Mouse (Mus musculus): ENCODE results near the gene Ifne. TPM values are rescaled to one million over a fixed set of nuclear protein-coding genes. Genes with fewer than 3 reads are reported as not detected.

Ifne gene
- total and polyA plus RNA-seq, 3 experiments: not detected

GRCm38 (mm10) chr4:88921280-88921679 lies 41.3 kb upstream of the Ifne start:
- WGBS: 85% methylated on average over 5 of the region's 5 CpGs
- no peak for DNase-seq
- no peaks in the 10 kb centered on the region for H3K27me3 ChIP-seq (ENCODE audit: control insufficient read depth, insufficient read depth, low read length)
- intact Hi-C loops (cut with DNase I): no loop called here
- no peak overlapping the region for H3K27ac ChIP-seq
- no peak overlapping the region for H3K9ac ChIP-seq (ENCODE audit: low read depth, low read length)
- no peaks in the 10 kb centered on the region for H3K36me3 ChIP-seq (ENCODE audit: control insufficient read depth, insufficient read depth, low read length)
- no peaks in the 10 kb centered on the region for H3K4me1 ChIP-seq (ENCODE audit: control insufficient read depth, insufficient read depth, low read length)
- H3K4me3 ChIP-seq: no peak overlapping the region
- TF ChIP-seq EP300 (IDR thresholded peaks at IDR 0.05; ENCODE audit: insufficient read depth, low read depth, low read length): no peak
- no peak for TF ChIP-seq POLR2A (IDR thresholded peaks at IDR 0.05; ENCODE audit: insufficient read depth, low read depth, low read length)
- TF ChIP-seq CTCF (IDR thresholded peaks at IDR 0.05): no peak
- no peaks in the 10 kb centered on the region for H3K79me2 ChIP-seq (replicated peaks; ENCODE audit: control insufficient read depth, insufficient read depth, low read length)

- no peak for DNase-seq
- WGBS: 81% methylated on average over 5 of the region's 5 CpGs
- Histone ChIP-seq H3K27ac (no peak overlapping the region), H3K36me3 (ENCODE audit: control insufficient read depth, insufficient read depth, low read length) (no peaks in the 10 kb centered on the region), H3K4me3 (no peak overlapping the region), H3K27me3 (ENCODE audit: control insufficient read depth, insufficient read depth, low read length) (no peaks in the 10 kb centered on the region), H3K4me1 (ENCODE audit: control insufficient read depth, insufficient read depth, low read length) (no peaks in the 10 kb centered on the region), H3K9ac (ENCODE audit: low read depth, low read length) (no peak overlapping the region), H3K79me2 (replicated peaks; ENCODE audit: control insufficient read depth, insufficient read depth, low read length) (no peaks in the 10 kb centered on the region)
- TF ChIP-seq POLR2A (IDR thresholded peaks at IDR 0.05; ENCODE audit: insufficient read depth, low read depth, low read length) (no peak), EP300 (IDR thresholded peaks at IDR 0.05; ENCODE audit: insufficient read depth, low read depth, low read length) (no peak), CTCF (IDR thresholded peaks at IDR 0.05) (no peak)
- intact Hi-C loops (cut with DNase I): no loop called here
Observed at GRCm38 (mm10) chr4:88917770-88918460, 37.9 kb upstream of the Ifne start.

- peak; percentile 17 to 19 for DNase-seq
- Histone ChIP-seq H3K9ac (ENCODE audit: low read depth, low read length) (no peak overlapping the region), H3K27ac (no peak overlapping the region), H3K36me3 (ENCODE audit: control insufficient read depth, insufficient read depth, low read length) (no peaks in the 10 kb centered on the region), H3K4me3 (no peak overlapping the region), H3K27me3 (ENCODE audit: control insufficient read depth, insufficient read depth, low read length) (no peaks in the 10 kb centered on the region), H3K4me1 (ENCODE audit: control insufficient read depth, insufficient read depth, low read length) (no peaks in the 10 kb centered on the region), H3K79me2 (replicated peaks; ENCODE audit: control insufficient read depth, insufficient read depth, low read length) (no peaks in the 10 kb centered on the region)
- WGBS: 57% methylated on average over 4 of the region's 4 CpGs
- intact Hi-C loops (cut with DNase I): no loop called here
- TF ChIP-seq CTCF (IDR thresholded peaks at IDR 0.05) (no peak), EP300 (IDR thresholded peaks at IDR 0.05; ENCODE audit: insufficient read depth, low read depth, low read length) (no peak), POLR2A (IDR thresholded peaks at IDR 0.05; ENCODE audit: insufficient read depth, low read depth, low read length) (no peak)
Observed at GRCm38 (mm10) chr4:88916306-88916705, 36.3 kb upstream of the Ifne start.

- Histone ChIP-seq H3K4me1 (ENCODE audit: control insufficient read depth, insufficient read depth, low read length) (no peaks in the 10 kb centered on the region), H3K36me3 (ENCODE audit: control insufficient read depth, insufficient read depth, low read length) (no peaks in the 10 kb centered on the region), H3K9ac (ENCODE audit: low read depth, low read length) (no peak overlapping the region), H3K27me3 (ENCODE audit: control insufficient read depth, insufficient read depth, low read length) (no peaks in the 10 kb centered on the region), H3K4me3 (no peak overlapping the region), H3K79me2 (replicated peaks; ENCODE audit: control insufficient read depth, insufficient read depth, low read length) (no peaks in the 10 kb centered on the region), H3K27ac (no peak overlapping the region)
- TF ChIP-seq POLR2A (IDR thresholded peaks at IDR 0.05; ENCODE audit: insufficient read depth, low read depth, low read length) (no peak), EP300 (IDR thresholded peaks at IDR 0.05; ENCODE audit: insufficient read depth, low read depth, low read length) (no peak), CTCF (IDR thresholded peaks at IDR 0.05) (no peak)
- WGBS: 67% methylated on average over 1 of the region's 1 CpGs
- intact Hi-C loops (cut with DNase I): no loop called here
- no peak for DNase-seq
Observed at GRCm38 (mm10) chr4:88913984-88914383, 34.0 kb upstream of the Ifne start.

GRCm38 (mm10) chr4:88912882-88913281 lies 32.9 kb upstream of the Ifne start:
- H3K4me3 ChIP-seq: no peak overlapping the region
- no peak for DNase-seq
- TF ChIP-seq POLR2A (IDR thresholded peaks at IDR 0.05; ENCODE audit: insufficient read depth, low read depth, low read length) (no peak), CTCF (IDR thresholded peaks at IDR 0.05) (no peak), EP300 (IDR thresholded peaks at IDR 0.05; ENCODE audit: insufficient read depth, low read depth, low read length) (no peak)
- no peaks in the 10 kb centered on the region for H3K36me3 ChIP-seq (ENCODE audit: control insufficient read depth, insufficient read depth, low read length)
- no peak overlapping the region for H3K9ac ChIP-seq (ENCODE audit: low read depth, low read length)
- 59% methylated on average over 2 of the region's 2 CpGs for WGBS
- no peaks in the 10 kb centered on the region for H3K79me2 ChIP-seq (replicated peaks; ENCODE audit: control insufficient read depth, insufficient read depth, low read length)
- intact Hi-C loops (cut with DNase I): no loop called here
- no peak overlapping the region for H3K27ac ChIP-seq
- no peaks in the 10 kb centered on the region for H3K27me3 ChIP-seq (ENCODE audit: control insufficient read depth, insufficient read depth, low read length)
- no peaks in the 10 kb centered on the region for H3K4me1 ChIP-seq (ENCODE audit: control insufficient read depth, insufficient read depth, low read length)

- Histone ChIP-seq H3K4me1 (ENCODE audit: control insufficient read depth, insufficient read depth, low read length) (no peaks in the 10 kb centered on the region), H3K27ac (no peak overlapping the region), H3K4me3 (no peak overlapping the region), H3K27me3 (ENCODE audit: control insufficient read depth, insufficient read depth, low read length) (no peaks in the 10 kb centered on the region), H3K36me3 (ENCODE audit: control insufficient read depth, insufficient read depth, low read length) (no peaks in the 10 kb centered on the region), H3K79me2 (replicated peaks; ENCODE audit: control insufficient read depth, insufficient read depth, low read length) (no peaks in the 10 kb centered on the region), H3K9ac (ENCODE audit: low read depth, low read length) (no peak overlapping the region)
- intact Hi-C loops (cut with DNase I): no loop called here
- DNase-seq: no peak
- 63% methylated on average over 9 of the region's 9 CpGs for whole genome bisulfite sequencing
- TF ChIP-seq EP300 (IDR thresholded peaks at IDR 0.05; ENCODE audit: insufficient read depth, low read depth, low read length): no peak
- no peak for TF ChIP-seq CTCF (IDR thresholded peaks at IDR 0.05)
- TF ChIP-seq POLR2A (IDR thresholded peaks at IDR 0.05; ENCODE audit: insufficient read depth, low read depth, low read length): no peak
Observed at GRCm38 (mm10) chr4:88912187-88912586, 32.2 kb upstream of the Ifne start.

All from heart, adult 2 months (tissue).